Mouse (Mus musculus): Measurements from ENCODE around the gene Mta3. TPM values are rescaled to one million over a fixed set of nuclear protein-coding genes. Genes with fewer than 3 reads are reported as not detected.

The Mta3 gene
- polyA plus RNA-seq, 1 experiment from 2014 or later = 44.2 TPM

DNA sequence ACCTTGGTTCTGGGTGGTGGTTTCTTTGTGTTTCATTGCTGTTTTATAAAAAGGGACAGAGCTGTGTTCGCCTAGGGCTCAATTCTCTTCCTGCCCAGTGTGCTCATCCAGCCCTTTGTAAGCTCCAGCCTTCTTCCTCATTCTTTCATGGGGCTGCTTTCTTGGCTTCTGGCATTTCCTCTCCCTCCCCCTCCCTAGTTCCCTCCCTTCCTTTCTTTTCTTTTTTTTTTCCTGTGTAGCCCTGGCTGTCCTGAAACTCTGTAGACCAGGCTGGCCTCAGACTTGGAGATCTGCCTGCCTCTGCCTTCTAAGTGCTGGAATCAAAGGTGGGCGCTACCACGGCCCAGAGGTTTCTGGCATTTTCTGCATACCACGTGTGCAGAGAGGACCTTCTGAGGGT is 21.7 kb downstream of the Mta3 start:
- H3K9ac ChIP-seq (ENCODE audit: low read length) = no peak overlapping the region
- H3K27me3 ChIP-seq (ENCODE audit: control insufficient read depth, insufficient read depth, low read length) = no peaks in the 10 kb centered on the region
- no peak overlapping the region for H3K4me2 ChIP-seq (replicated peaks; ENCODE audit: low read depth)
- H3K4me3 ChIP-seq (ENCODE audit: low read depth, low read length) = no peak overlapping the region
- H3K27ac ChIP-seq (replicated peaks) = no peak overlapping the region
- ATAC-seq (ENCODE audit: low FRiP score, low TSS enrichment) = no peak
- H3K9me3 ChIP-seq (ENCODE audit: control insufficient read depth, low read length) = no peaks in the 10 kb centered on the region
- WGBS = 89% methylated on average over 4 of the region's 4 CpGs
- H3K4me1 ChIP-seq (replicated peaks; ENCODE audit: control insufficient read depth, insufficient read depth) = no peaks in the 10 kb centered on the region
- TF ChIP-seq CTCF (IDR thresholded peaks at IDR 0.05; ENCODE audit: low read depth) (no peak), EP300 (optimal IDR thresholded peaks at IDR 0.05) (no peak)
- no peak for DNase-seq (ENCODE audit: low spot score)
- H3K36me3 ChIP-seq (ENCODE audit: control insufficient read depth, insufficient read depth, low read length) = no peaks in the 10 kb centered on the region

DNA sequence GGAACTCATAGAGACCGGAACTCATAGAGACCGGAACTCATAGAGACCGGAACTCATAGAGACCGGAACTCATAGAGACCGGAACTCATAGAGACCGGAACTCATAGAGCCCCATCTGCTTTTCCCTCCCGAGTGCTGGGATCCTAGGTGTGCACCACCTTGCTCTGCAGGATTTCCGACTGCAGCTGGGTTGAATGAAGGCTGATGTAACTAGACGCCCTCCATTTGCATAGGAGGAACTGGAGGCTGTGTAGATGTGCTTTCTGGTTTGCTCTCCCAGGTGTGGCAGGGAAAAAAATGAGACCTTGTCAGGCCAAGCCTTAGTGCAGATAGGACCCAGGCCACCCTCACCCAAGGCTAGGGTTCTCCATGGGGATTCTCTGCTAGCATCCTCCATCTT is 23.1 kb downstream of the Mta3 start:
- Histone ChIP-seq H3K36me3 (ENCODE audit: control insufficient read depth, insufficient read depth, low read length) (no peaks in the 10 kb centered on the region), H3K27ac (replicated peaks) (no peak overlapping the region), H3K4me3 (ENCODE audit: low read depth, low read length) (no peak overlapping the region), H3K4me2 (replicated peaks; ENCODE audit: low read depth) (no peak overlapping the region), H3K27me3 (ENCODE audit: control insufficient read depth, insufficient read depth, low read length) (no peaks in the 10 kb centered on the region), H3K4me1 (replicated peaks; ENCODE audit: control insufficient read depth, insufficient read depth) (no peaks in the 10 kb centered on the region), H3K9me3 (ENCODE audit: control insufficient read depth, low read length) (no peaks in the 10 kb centered on the region), H3K9ac (ENCODE audit: low read length) (no peak overlapping the region)
- DNase-seq (ENCODE audit: low spot score) = no peak
- WGBS = 87% methylated on average over 9 of the region's 9 CpGs
- no peak for TF ChIP-seq CTCF (IDR thresholded peaks at IDR 0.05; ENCODE audit: low read depth)
- no peak for TF ChIP-seq EP300 (optimal IDR thresholded peaks at IDR 0.05)
- ATAC-seq (ENCODE audit: low FRiP score, low TSS enrichment) = no peak

DNA sequence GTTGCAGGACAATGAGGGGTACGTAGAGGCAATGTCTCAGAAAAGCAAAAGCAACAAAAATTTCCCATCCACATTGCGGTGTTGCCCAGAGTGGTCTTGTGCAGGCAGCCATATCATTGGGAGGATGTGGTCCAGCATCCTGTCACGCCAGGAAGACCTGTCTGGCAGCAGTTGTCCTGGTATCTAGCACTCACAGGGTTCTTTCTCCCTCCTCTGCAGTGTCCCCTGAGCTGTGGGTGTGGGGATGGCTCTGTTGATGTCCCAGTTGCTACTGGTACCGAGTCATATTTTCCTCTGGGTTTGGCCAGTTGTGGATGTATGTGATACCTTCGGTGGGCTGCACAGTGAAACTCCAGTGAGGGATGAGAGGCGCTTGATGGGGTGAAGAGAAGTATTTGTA is 24.2 kb downstream of the Mta3 start:
- Histone ChIP-seq H3K27ac (replicated peaks) (no peak overlapping the region), H3K9ac (ENCODE audit: low read length) (no peak overlapping the region), H3K4me3 (ENCODE audit: low read depth, low read length) (no peak overlapping the region), H3K27me3 (ENCODE audit: control insufficient read depth, insufficient read depth, low read length) (no peaks in the 10 kb centered on the region), H3K36me3 (ENCODE audit: control insufficient read depth, insufficient read depth, low read length) (no peaks in the 10 kb centered on the region), H3K4me1 (replicated peaks; ENCODE audit: control insufficient read depth, insufficient read depth) (no peaks in the 10 kb centered on the region), H3K9me3 (ENCODE audit: control insufficient read depth, low read length) (no peaks in the 10 kb centered on the region), H3K4me2 (replicated peaks; ENCODE audit: low read depth) (no peak overlapping the region)
- TF ChIP-seq EP300 (optimal IDR thresholded peaks at IDR 0.05) (no peak), CTCF (IDR thresholded peaks at IDR 0.05; ENCODE audit: low read depth) (no peak)
- ATAC-seq (ENCODE audit: low FRiP score, low TSS enrichment) = no peak
- 89% methylated on average over 6 of the region's 6 CpGs for WGBS
- DNase-seq (ENCODE audit: low spot score) = no peak

DNA sequence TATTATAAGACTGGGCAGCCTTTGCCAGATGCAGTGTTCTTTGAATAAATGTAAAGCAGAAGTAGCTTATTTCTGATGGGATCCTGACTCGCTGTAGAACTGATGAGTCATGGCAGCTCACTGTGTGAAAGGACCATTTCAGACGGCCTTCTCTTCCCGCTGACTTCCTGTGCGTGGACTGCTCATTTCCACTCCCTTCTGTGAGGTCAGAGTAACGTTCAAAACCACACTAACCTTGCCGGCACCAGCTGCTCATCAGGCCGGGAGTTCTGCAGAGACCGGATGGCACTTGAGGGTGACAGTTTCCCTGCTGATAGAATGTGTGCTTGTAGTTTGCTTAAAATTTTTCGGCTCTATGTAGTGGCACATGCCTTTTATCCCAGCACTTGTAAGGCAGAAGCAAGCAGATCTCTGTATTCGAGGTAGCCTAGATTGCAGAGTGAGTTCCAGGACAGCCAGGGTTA is 26.2 kb downstream of the Mta3 start:
- Histone ChIP-seq H3K9me3 (ENCODE audit: control insufficient read depth, low read length) (no peaks in the 10 kb centered on the region), H3K4me3 (ENCODE audit: low read depth, low read length) (no peak overlapping the region), H3K9ac (ENCODE audit: low read length) (0 out of 2 replicates have a peak overlapping the region, but pooled peaks have one; percentile 8), H3K4me2 (replicated peaks; ENCODE audit: low read depth) (peak overlapping the region; percentile 27; the same call in 1 of the 2 replicates), H3K36me3 (ENCODE audit: control insufficient read depth, insufficient read depth, low read length) (no peaks in the 10 kb centered on the region), H3K27ac (replicated peaks) (0 out of 2 replicates have a peak overlapping the region, but pooled peaks have one; percentile 13), H3K27me3 (ENCODE audit: control insufficient read depth, insufficient read depth, low read length) (no peaks in the 10 kb centered on the region), H3K4me1 (replicated peaks; ENCODE audit: control insufficient read depth, insufficient read depth) (no peaks in the 10 kb centered on the region)
- ATAC-seq (ENCODE audit: low FRiP score, low TSS enrichment) (peak; percentile 86), DNase-seq (ENCODE audit: low spot score) (peak; percentile 27)
- 41% methylated on average over 10 of the region's 10 CpGs for WGBS
- TF ChIP-seq EP300 (optimal IDR thresholded peaks at IDR 0.05) = no peak
- TF ChIP-seq CTCF (IDR thresholded peaks at IDR 0.05; ENCODE audit: low read depth) = no peak

DNA sequence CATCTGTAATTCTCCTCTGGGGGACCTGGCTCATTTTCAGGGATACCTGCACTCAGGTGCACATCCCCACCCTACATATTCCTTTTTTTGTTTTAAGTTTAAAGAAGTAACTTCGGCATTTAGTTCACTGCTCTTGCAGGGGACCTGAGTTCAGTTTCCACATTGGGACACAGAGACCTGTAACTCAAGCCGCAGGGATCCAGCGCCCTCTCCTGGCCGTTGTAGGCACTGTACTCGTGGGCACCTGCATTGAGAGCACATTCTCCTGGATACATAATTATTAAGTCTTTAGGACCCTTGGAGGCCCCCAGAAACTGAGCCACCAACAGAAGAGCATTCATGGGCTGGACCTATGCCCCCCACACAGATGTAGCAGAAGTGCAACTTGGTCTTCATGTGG is 26.8 kb downstream of the Mta3 start:
- Histone ChIP-seq H3K4me2 (replicated peaks; ENCODE audit: low read depth) (no peak overlapping the region), H3K4me1 (replicated peaks; ENCODE audit: control insufficient read depth, insufficient read depth) (no peaks in the 10 kb centered on the region), H3K27ac (replicated peaks) (no peak overlapping the region), H3K27me3 (ENCODE audit: control insufficient read depth, insufficient read depth, low read length) (no peaks in the 10 kb centered on the region), H3K9ac (ENCODE audit: low read length) (no peak overlapping the region), H3K36me3 (ENCODE audit: control insufficient read depth, insufficient read depth, low read length) (no peaks in the 10 kb centered on the region), H3K9me3 (ENCODE audit: control insufficient read depth, low read length) (no peaks in the 10 kb centered on the region), H3K4me3 (ENCODE audit: low read depth, low read length) (no peak overlapping the region)
- DNase-seq (ENCODE audit: low spot score) (peak; percentile 74), ATAC-seq (ENCODE audit: low FRiP score, low TSS enrichment) (no peak)
- 50% methylated on average over 5 of the region's 5 CpGs for WGBS
- TF ChIP-seq CTCF (IDR thresholded peaks at IDR 0.05; ENCODE audit: low read depth) = peak; percentile 81
- TF ChIP-seq EP300 (optimal IDR thresholded peaks at IDR 0.05) = no peak

DNA sequence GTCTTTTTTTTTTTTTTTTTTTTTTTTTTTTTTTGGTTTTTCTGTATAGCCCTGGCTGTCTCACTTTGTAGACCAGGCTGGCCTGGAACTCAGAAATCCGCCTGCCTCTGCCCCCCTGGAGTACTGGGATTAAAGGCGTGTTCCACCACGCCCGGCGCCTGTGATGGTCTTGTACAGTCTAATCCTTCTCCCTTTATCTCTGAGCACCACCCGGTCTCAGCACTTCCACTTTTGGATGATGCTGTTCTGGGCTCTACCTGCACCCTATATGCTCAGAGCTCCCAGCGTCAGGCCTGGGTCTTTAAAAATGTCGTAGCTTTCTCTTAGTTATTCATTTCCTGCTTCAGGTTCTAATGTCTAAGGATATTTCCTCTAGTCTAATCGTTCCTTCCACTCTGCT is 30.7 kb downstream of the Mta3 start:
- TF ChIP-seq CTCF (IDR thresholded peaks at IDR 0.05; ENCODE audit: low read depth) = no peak
- TF ChIP-seq EP300 (optimal IDR thresholded peaks at IDR 0.05) = no peak
- no peak overlapping the region for H3K27ac ChIP-seq (replicated peaks)
- no peak overlapping the region for H3K9ac ChIP-seq (ENCODE audit: low read length)
- no peaks in the 10 kb centered on the region for H3K9me3 ChIP-seq (ENCODE audit: control insufficient read depth, low read length)
- DNase-seq (ENCODE audit: low spot score) = no peak
- 95% methylated on average over 9 of the region's 9 CpGs for WGBS
- H3K4me1 ChIP-seq (replicated peaks; ENCODE audit: control insufficient read depth, insufficient read depth) = peaks cover 2% of the 10 kb centered on the region; the same call in 1 of the 2 replicates
- no peaks in the 10 kb centered on the region for H3K36me3 ChIP-seq (ENCODE audit: control insufficient read depth, insufficient read depth, low read length)
- no peaks in the 10 kb centered on the region for H3K27me3 ChIP-seq (ENCODE audit: control insufficient read depth, insufficient read depth, low read length)
- no peak overlapping the region for H3K4me3 ChIP-seq (ENCODE audit: low read depth, low read length)
- H3K4me2 ChIP-seq (replicated peaks; ENCODE audit: low read depth) = no peak overlapping the region
- no peak for ATAC-seq (ENCODE audit: low FRiP score, low TSS enrichment)

All from stomach, postnatal 0 days (tissue).